Mouse (Mus musculus) lung, postnatal 0 days (tissue): ENCODE results near the gene Hist1h2bj. TPM values are rescaled to one million over a fixed set of nuclear protein-coding genes. Genes with fewer than 3 reads are reported as not detected.

Experiments used
- ATAC-seq: fragments of 200-750 bp; cut with Nextera tagmentation; 2 replicates; pipeline ENCODE4 v1.8.0; 2017; ENCODE audit warnings: moderate library complexity
- DNase-seq: peaks from one replicate; pipeline ENCODE4 v3.0.0-alpha.2; 2016; ENCODE audit warnings: low spot score
- H3K27ac ChIP-seq: fragments of 300-500 bp; sonication (generic); 2 replicates; pipeline ENCODE4 v1.5.1; 2014; ENCODE audit warnings: antibody characterized with exemption, mild to moderate bottlenecking, low read length, mixed read lengths
- H3K27me3 ChIP-seq: fragments of 300-500 bp; sonication (generic); replicated peaks from 2 replicates; pipeline ENCODE4 v1.6.1; 2014; ENCODE audit warnings: low read length, mixed read lengths; ENCODE audit not compliant: insufficient read depth
- H3K36me3 ChIP-seq: fragments of 300-500 bp; sonication (generic); 2 replicates; pipeline ENCODE4 v1.6.1; 2014; ENCODE audit warnings: low read length, mixed read lengths; ENCODE audit not compliant: insufficient read depth
- H3K4me1 ChIP-seq: fragments of 300-500 bp; sonication (generic); 2 replicates; pipeline ENCODE4 v1.6.1; 2014; ENCODE audit warnings: antibody characterized with exemption, low read depth, low read length, mixed read lengths; ENCODE audit not compliant: insufficient read depth
- H3K4me2 ChIP-seq: fragments of 300-500 bp; sonication (generic); replicated peaks from 2 replicates; pipeline ENCODE4 v1.6.1; 2014; ENCODE audit warnings: low read depth, mild to moderate bottlenecking, low read length, moderate library complexity, mixed read lengths
- H3K4me3 ChIP-seq: fragments of 300-500 bp; sonication (generic); 2 replicates; pipeline ENCODE4 v1.5.1; 2014; ENCODE audit warnings: low read depth, low read length
- H3K9ac ChIP-seq: fragments of 300-500 bp; sonication (generic); replicated peaks from 2 replicates; pipeline ENCODE4 v1.6.1; 2014; ENCODE audit warnings: low read depth, mild to moderate bottlenecking
- H3K9me3 ChIP-seq: fragments of 300-500 bp; sonication (generic); 2 replicates; pipeline ENCODE4 v1.6.1; 2016; ENCODE audit warnings: low read length, mixed read lengths
- CTCF ChIP-seq: IDR thresholded peaks from 2 replicates; pipeline ENCODE4 v1.5.1; 2016; ENCODE audit warnings: antibody characterized with exemption, mild to moderate bottlenecking
- EP300 ChIP-seq: IDR thresholded peaks from 2 replicates; pipeline ENCODE4 v1.6.1; 2016; ENCODE audit warnings: antibody characterized with exemption, mild to moderate bottlenecking, control low read depth
- WGBS: fragments of 180-500 bp; shearing (Covaris S2); extraction: QIAGEN DNeasy Blood & Tissue Kit; methylation state at CpG from one replicate; pipeline ENCODE4 v1.1.7; 2014; 5-methylcytosine and 5-hydroxymethylcytosine counted together
- polyA plus RNA-seq: library from polyadenylated mRNA; unstranded; fragments of >200 nt; fragmentation: Nextera tagmentation; extraction: Ambion mirVana; gene quantifications from 2 replicates; pipeline ENCODE4 v1.2.1, GENCODE M21; 2015

Hist1h2bj gene
- polyA plus RNA-seq, 1 experiment from 2014 or later: 1.0 TPM

GRCm38 (mm10) chr13:21996840-21997185 is 46.2 kb upstream of the Hist1h2bj start:
- DNase-seq: no peak
- Histone ChIP-seq H3K27me3 (peaks cover 50% of the 10 kb centered on the region), H3K9ac (no peak overlapping the region), H3K4me3 (no peak overlapping the region), H3K4me2 (0 out of 2 replicates have a peak overlapping the region, but pooled peaks have one; percentile 17), H3K9me3 (no peaks in the 10 kb centered on the region), H3K27ac (no peak overlapping the region), H3K4me1 (no peaks in the 10 kb centered on the region), H3K36me3 (no peaks in the 10 kb centered on the region)
- 3% methylated on average over 13 of the region's 13 CpGs for WGBS
- TF ChIP-seq EP300 (no peak), CTCF (no peak)
- ATAC-seq: no peak

- H3K4me3 ChIP-seq: no peak overlapping the region
- H3K27ac ChIP-seq: no peak overlapping the region
- no peak overlapping the region for H3K9ac ChIP-seq
- H3K4me2 ChIP-seq: 0 out of 2 replicates have a peak overlapping the region, but pooled peaks have one; percentile 17
- no peaks in the 10 kb centered on the region for H3K9me3 ChIP-seq
- no peaks in the 10 kb centered on the region for H3K4me1 ChIP-seq
- H3K36me3 ChIP-seq: no peaks in the 10 kb centered on the region
- DNase-seq (no peak), ATAC-seq (no peak)
- peaks cover 50% of the 10 kb centered on the region for H3K27me3 ChIP-seq
- WGBS: 3% methylated on average over 21 of the region's 21 CpGs
- TF ChIP-seq CTCF (no peak), EP300 (no peak)
These were observed 45.7 kb upstream of the Hist1h2bj start for GRCm38 (mm10) chr13:21997201-21997820.

GRCm38 (mm10) chr13:21997821-21998220 is 45.2 kb upstream of the Hist1h2bj start:
- no peaks in the 10 kb centered on the region for H3K36me3 ChIP-seq
- WGBS: 8% methylated on average over 4 of the region's 4 CpGs
- DNase-seq (no peak), ATAC-seq (no peak)
- no peaks in the 10 kb centered on the region for H3K9me3 ChIP-seq
- TF ChIP-seq CTCF (no peak), EP300 (no peak)
- no peak overlapping the region for H3K4me3 ChIP-seq
- H3K27me3 ChIP-seq: peaks cover 53% of the 10 kb centered on the region
- no peak overlapping the region for H3K27ac ChIP-seq
- H3K4me2 ChIP-seq: no peak overlapping the region
- H3K4me1 ChIP-seq: no peaks in the 10 kb centered on the region
- no peak overlapping the region for H3K9ac ChIP-seq

- no peak for ATAC-seq
- no peaks in the 10 kb centered on the region for H3K36me3 ChIP-seq
- peaks cover 53% of the 10 kb centered on the region for H3K27me3 ChIP-seq
- H3K4me2 ChIP-seq: no peak overlapping the region
- TF ChIP-seq CTCF: no peak
- no peak for TF ChIP-seq EP300
- WGBS: 32% methylated on average over 3 of the region's 3 CpGs
- H3K27ac ChIP-seq: no peak overlapping the region
- H3K9ac ChIP-seq: no peak overlapping the region
- H3K9me3 ChIP-seq: no peaks in the 10 kb centered on the region
- H3K4me1 ChIP-seq: no peaks in the 10 kb centered on the region
- H3K4me3 ChIP-seq: no peak overlapping the region
- no peak for DNase-seq
These were observed 44.6 kb upstream of the Hist1h2bj start for GRCm38 (mm10) chr13:21998412-21998811.

GRCm38 (mm10) chr13:21999147-21999546 is 43.9 kb upstream of the Hist1h2bj start:
- WGBS: 47% methylated on average over 4 of the region's 4 CpGs
- Histone ChIP-seq H3K36me3 (no peaks in the 10 kb centered on the region), H3K4me2 (no peak overlapping the region), H3K27ac (no peak overlapping the region), H3K4me1 (no peaks in the 10 kb centered on the region), H3K9ac (no peak overlapping the region), H3K9me3 (no peaks in the 10 kb centered on the region), H3K27me3 (peaks cover 56% of the 10 kb centered on the region), H3K4me3 (no peak overlapping the region)
- no peak for DNase-seq
- no peak for ATAC-seq
- TF ChIP-seq CTCF: no peak
- TF ChIP-seq EP300: no peak

GRCm38 (mm10) chr13:22001346-22001745 is 41.7 kb upstream of the Hist1h2bj start:
- H3K27me3 ChIP-seq: peaks cover 57% of the 10 kb centered on the region
- H3K36me3 ChIP-seq: no peaks in the 10 kb centered on the region
- TF ChIP-seq CTCF (no peak), EP300 (no peak)
- H3K4me3 ChIP-seq: no peak overlapping the region
- no peaks in the 10 kb centered on the region for H3K4me1 ChIP-seq
- H3K4me2 ChIP-seq: no peak overlapping the region
- no peak overlapping the region for H3K9ac ChIP-seq
- WGBS: 59% methylated on average over 2 of the region's 2 CpGs
- no peak overlapping the region for H3K27ac ChIP-seq
- no peak for ATAC-seq
- DNase-seq: no peak
- no peaks in the 10 kb centered on the region for H3K9me3 ChIP-seq

GRCm38 (mm10) chr13:22001823-22002222 is 41.2 kb upstream of the Hist1h2bj start:
- Histone ChIP-seq H3K4me1 (peaks cover 3% of the 10 kb centered on the region; the same call in 1 of the 2 replicates), H3K27me3 (peaks cover 56% of the 10 kb centered on the region), H3K36me3 (no peaks in the 10 kb centered on the region), H3K9ac (no peak overlapping the region), H3K4me3 (no peak overlapping the region), H3K27ac (no peak overlapping the region), H3K9me3 (no peaks in the 10 kb centered on the region), H3K4me2 (no peak overlapping the region)
- TF ChIP-seq EP300 (no peak), CTCF (no peak)
- WGBS: 26% methylated on average over 5 of the region's 5 CpGs
- peak; percentile 58 for DNase-seq
- peak; percentile 42; the same call in 1 of the 2 replicates for ATAC-seq
